Mouse (Mus musculus) hematopoietic multipotent progenitor cell, adult 10-12 weeks (in vitro differentiated cells): ENCODE measurements around the gene Tom1l2. TPM values are rescaled to one million over a fixed set of nuclear protein-coding genes. Genes with fewer than 3 reads are reported as not detected.

Experiments used
- polyA plus RNA-seq: library from polyadenylated mRNA; stranded (reverse); fragments of >175 nt; gene quantifications from 2 replicates; pipeline ENCODE4 v1.2.3, GENCODE M21; 2012; ENCODE audit warnings: low replicate concordance

Gene Tom1l2
- 23.5 and 40.8 TPM in 2 replicates for polyA plus RNA-seq

DNA sequence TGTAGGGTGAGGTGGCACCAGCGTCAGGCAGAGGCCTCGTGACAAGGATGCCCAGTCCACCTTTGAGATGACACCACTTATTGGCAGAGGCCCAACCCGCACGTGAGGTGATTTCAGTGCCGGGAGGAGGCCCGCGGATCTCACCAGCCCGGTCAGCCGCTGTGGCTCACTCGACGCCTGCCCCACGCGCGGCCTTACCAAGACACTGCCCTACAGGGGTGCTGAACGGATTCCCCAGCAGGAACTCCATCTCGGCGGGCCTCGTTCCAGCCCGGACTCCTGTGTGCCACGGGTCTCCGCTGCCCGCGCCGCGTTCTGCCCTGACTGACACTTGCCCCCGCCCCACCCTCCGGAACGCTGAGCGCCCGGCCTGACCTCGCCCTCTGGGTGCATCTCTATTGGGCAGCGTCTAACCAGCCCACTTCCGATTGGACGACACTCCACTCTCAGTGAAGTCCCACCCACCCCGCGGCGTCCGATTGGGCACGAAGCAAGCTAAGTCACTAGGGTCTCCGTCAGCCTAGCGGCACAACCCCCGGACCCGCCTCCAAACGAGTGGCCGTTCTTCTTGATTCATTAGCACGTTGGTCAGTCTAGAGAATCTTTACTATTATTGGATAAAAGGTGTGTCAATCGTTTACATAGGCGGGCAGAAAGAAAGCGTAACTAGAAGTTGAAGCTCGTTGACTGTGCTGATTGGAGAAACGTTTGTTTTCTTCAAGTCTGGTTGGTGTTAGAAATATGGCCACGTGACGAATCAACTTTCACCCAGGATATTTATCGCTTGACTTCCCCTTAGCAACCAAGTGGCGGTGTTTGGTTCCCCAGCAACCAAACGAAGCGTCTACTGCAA is at the start of gene Tom1l2, which contains the start of gene Drc3:
TSS of gene Tom1l2 (minus strand) at position 347 of the 853 bp plus-strand sequence.
TSS of gene Drc3 (plus strand) at position 771 of the 853 bp plus-strand sequence.

DNA sequence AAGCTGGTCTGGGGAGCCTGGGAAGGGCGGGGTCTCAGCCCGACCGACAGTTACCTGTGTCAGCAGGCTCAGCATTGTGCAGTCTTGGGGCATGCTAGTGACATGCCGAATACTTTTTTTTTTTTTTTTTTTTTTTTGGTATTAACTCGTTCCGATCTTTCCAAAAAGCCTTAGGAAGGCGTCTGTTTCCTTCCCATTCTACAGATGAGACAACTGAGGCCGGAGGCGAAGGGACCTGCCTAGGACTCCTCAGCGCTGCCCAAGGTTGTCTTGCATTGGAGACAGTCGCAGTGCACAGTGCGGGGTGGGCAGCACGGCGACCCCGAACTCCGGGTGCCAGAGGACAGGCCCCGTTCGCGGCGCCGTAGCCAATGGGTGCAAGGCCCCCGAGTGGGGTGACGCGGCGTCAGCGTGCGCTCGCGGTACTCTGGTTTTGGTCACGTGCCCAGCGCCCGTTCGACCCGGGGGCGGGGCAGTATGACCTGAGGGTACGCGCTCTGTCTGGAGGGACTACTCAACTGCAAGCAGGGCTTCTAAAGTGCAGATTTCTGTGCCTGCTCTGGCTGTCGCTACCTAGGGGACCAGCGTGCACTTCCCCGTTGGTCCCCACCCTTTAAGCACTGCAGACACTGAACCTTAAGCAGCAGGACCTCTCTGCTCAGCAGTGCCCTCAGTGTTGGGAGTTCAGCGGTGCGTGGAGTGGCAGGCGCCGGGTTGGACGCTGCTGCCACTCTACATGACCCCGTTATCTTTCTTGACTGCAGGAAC is 130.1 kb downstream of the Tom1l2 start, which contains the start of gene Srebf1:
TSS of gene Srebf1 (minus strand) at position 113 of the 768 bp plus-strand sequence.

Other genes starting within 250 kb of the Tom1l2 start
- gene Rai1, start 247.9 kb downstream of the Tom1l2 start, polyA plus RNA-seq: 80.1 and 103 TPM in 2 replicates
- 182 and 281 TPM in 2 replicates for gene Srebf1, start 130.3 kb downstream of the Tom1l2 start, polyA plus RNA-seq
- gene Drc3, start 424 bp upstream of the Tom1l2 start, polyA plus RNA-seq: not detected in 2 replicates
- 8.8 and 12.0 TPM in 2 replicates for gene Gid4, start 64.2 kb upstream of the Tom1l2 start, polyA plus RNA-seq
- gene Atpaf2, start 65.6 kb upstream of the Tom1l2 start, polyA plus RNA-seq: 35.8 and 42.2 TPM in 2 replicates
- gene Drg2, start 101.7 kb upstream of the Tom1l2 start, polyA plus RNA-seq: 23.8 and 35.1 TPM in 2 replicates
- gene Myo15, start 116.4 kb upstream of the Tom1l2 start, polyA plus RNA-seq: 0.10 and 0.21 TPM in 2 replicates
- gene Alkbh5, start 183.5 kb upstream of the Tom1l2 start, polyA plus RNA-seq: 27.0 and 45.4 TPM in 2 replicates